Mouse (Mus musculus) cerebellum, adult 9-11 months (tissue): Measurements from ENCODE around the gene Brd4.
A peak's percentile ranks its signal among the peaks of the same experiment; 100 is the strongest.
"Not testable (repeated sequence)": the region's sequence is repeated elsewhere in the genome, so short reads cannot be mapped to it uniquely, and the experiment has no call there.

ENCODE experiments used
- DNase-seq: peaks from one replicate; pipeline ENCODE4 v3.0.0; 2022

Gene Brd4

GRCm38 (mm10) chr17:32220873-32221272, 63.6 kb downstream of the Brd4 start:
- no peak for DNase-seq

- not testable (repeated sequence) for DNase-seq
These were observed 68.9 kb downstream of the Brd4 start for GRCm38 (mm10) chr17:32215587-32215986.

GRCm38 (mm10) chr17:32211554-32211953, 73.0 kb downstream of the Brd4 start:
- not testable (repeated sequence) for DNase-seq

GRCm38 (mm10) chr17:32209752-32210151, 74.8 kb downstream of the Brd4 start:
- peak; percentile 54 for DNase-seq

GRCm38 (mm10) chr17:32209144-32209543, 75.4 kb downstream of the Brd4 start:
- no peak for DNase-seq

GRCm38 (mm10) chr17:32207586-32208245, 76.8 kb downstream of the Brd4 start:
- no peak for DNase-seq

GRCm38 (mm10) chr17:32205345-32205744, 79.2 kb downstream of the Brd4 start:
- no peak for DNase-seq

- DNase-seq, result no peak
These were observed 81.5 kb downstream of the Brd4 start for GRCm38 (mm10) chr17:32202972-32203371.

GRCm38 (mm10) chr17:32201086-32201485, 83.4 kb downstream of the Brd4 start:
- no peak for DNase-seq

GRCm38 (mm10) chr17:32199796-32200195, 84.7 kb downstream of the Brd4 start:
- no peak for DNase-seq

- peak; percentile 37 for DNase-seq
These were observed 87.4 kb downstream of the Brd4 start for GRCm38 (mm10) chr17:32197156-32197555.

- DNase-seq, result no peak
These were observed 88.8 kb downstream of the Brd4 start for GRCm38 (mm10) chr17:32195725-32196124.

- no peak for DNase-seq
These were observed 91.5 kb downstream of the Brd4 start for GRCm38 (mm10) chr17:32193010-32193409.

GRCm38 (mm10) chr17:32189850-32190249, 94.7 kb downstream of the Brd4 start:
- no peak for DNase-seq

GRCm38 (mm10) chr17:32188863-32189636, 95.5 kb downstream of the Brd4 start, which contains the start of gene Ephx3:
Gene Ephx3 (minus strand): TSS chr17:32189549.
- no peak for DNase-seq

- DNase-seq, result no peak
These were observed 101.5 kb downstream of the Brd4 start for GRCm38 (mm10) chr17:32183017-32183416.

- DNase-seq, result no peak
These were observed 104.7 kb downstream of the Brd4 start for GRCm38 (mm10) chr17:32179621-32180491.

GRCm38 (mm10) chr17:32176919-32177318, 107.6 kb downstream of the Brd4 start:
- DNase-seq, result no peak

- no peak for DNase-seq
These were observed 111.4 kb downstream of the Brd4 start for GRCm38 (mm10) chr17:32173166-32173565.

- DNase-seq, result no peak
These were observed 112.0 kb downstream of the Brd4 start for GRCm38 (mm10) chr17:32172485-32172884.

GRCm38 (mm10) chr17:32169518-32170225, 114.8 kb downstream of the Brd4 start:
- DNase-seq, result no peak

GRCm38 (mm10) chr17:32166687-32167086, 117.8 kb downstream of the Brd4 start, which contains the start of gene Notch3:
Gene Notch3 (minus strand): TSS chr17:32166852.
- no peak for DNase-seq
